Mouse (Mus musculus): ENCODE results near the gene Tenm2. TPM values are rescaled to one million over a fixed set of nuclear protein-coding genes. Genes with fewer than 3 reads are reported as not detected.

Gene Tenm2
- polyA plus RNA-seq, 1 experiment from 2014 or later = 8.6 TPM

DNA sequence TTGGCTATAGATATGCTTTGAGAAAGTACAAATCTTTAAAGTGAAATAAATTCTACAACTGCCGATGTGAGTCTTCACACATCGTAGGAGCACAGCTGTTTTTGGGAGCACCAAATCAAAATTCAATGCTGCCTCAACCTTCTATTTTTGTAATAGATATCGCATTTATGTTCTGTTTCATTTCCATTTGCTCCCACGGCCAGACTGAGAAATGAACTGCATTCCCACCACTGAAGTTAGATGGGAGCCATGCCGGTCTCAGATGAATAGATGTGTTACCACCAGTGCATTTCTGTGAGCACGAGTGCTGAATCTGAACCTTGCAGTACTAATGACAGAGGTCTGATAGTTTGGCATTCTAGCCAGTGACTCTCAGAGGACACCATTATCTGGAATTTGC is 58.3 kb downstream of the Tenm2 start:
- Histone ChIP-seq H3K36me3 (no peaks in the 10 kb centered on the region), H3K4me2 (replicated peaks) (no peak overlapping the region), H3K27ac (no peak overlapping the region), H3K9me3 (no peaks in the 10 kb centered on the region), H3K4me3 (no peak overlapping the region), H3K27me3 (replicated peaks) (no peaks in the 10 kb centered on the region), H3K9ac (no peak overlapping the region), H3K4me1 (no peaks in the 10 kb centered on the region)
- no peak for ATAC-seq (ENCODE audit: low FRiP score, low read depth)
- 90% methylated on average over 6 of the region's 6 CpGs for WGBS

- H3K36me3 ChIP-seq = no peaks in the 10 kb centered on the region
- H3K4me3 ChIP-seq = no peak overlapping the region
- H3K4me1 ChIP-seq = no peaks in the 10 kb centered on the region
- no peak overlapping the region for H3K9ac ChIP-seq
- no peaks in the 10 kb centered on the region for H3K9me3 ChIP-seq
- no peak for ATAC-seq (ENCODE audit: low FRiP score, low read depth)
- no peak overlapping the region for H3K4me2 ChIP-seq (replicated peaks)
- 53% methylated on average over 13 of the region's 13 CpGs for WGBS
- H3K27ac ChIP-seq = no peak overlapping the region
- no peaks in the 10 kb centered on the region for H3K27me3 ChIP-seq (replicated peaks)
Measured at GRCm38 (mm10) chr11:37153933-37154880, 81.6 kb downstream of the Tenm2 start.

DNA sequence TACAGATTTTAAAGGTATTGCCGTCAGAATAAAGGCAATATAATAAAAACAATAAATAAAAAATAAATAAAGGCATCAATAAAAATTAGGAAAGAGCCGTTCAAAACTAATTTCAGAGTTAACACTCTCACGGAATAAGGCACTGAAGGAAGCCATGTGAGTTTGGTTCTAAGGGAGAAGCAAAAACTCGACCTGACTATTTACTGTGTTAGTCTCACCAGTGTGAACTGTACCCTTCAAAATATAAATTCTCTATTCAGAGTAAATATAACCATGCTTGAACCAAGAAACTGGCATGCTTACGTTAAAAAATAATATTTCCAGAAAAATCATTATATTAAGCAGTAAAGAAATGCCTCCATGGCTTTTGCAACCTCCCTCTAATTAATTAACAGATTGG is 82.4 kb downstream of the Tenm2 start:
- H3K9me3 ChIP-seq = no peaks in the 10 kb centered on the region
- no peak for ATAC-seq (ENCODE audit: low FRiP score, low read depth)
- H3K36me3 ChIP-seq = no peaks in the 10 kb centered on the region
- no peaks in the 10 kb centered on the region for H3K4me1 ChIP-seq
- 75% methylated on average over 5 of the region's 5 CpGs for WGBS
- H3K9ac ChIP-seq = no peak overlapping the region
- no peak overlapping the region for H3K27ac ChIP-seq
- no peak overlapping the region for H3K4me3 ChIP-seq
- H3K4me2 ChIP-seq (replicated peaks) = no peak overlapping the region
- H3K27me3 ChIP-seq (replicated peaks) = no peaks in the 10 kb centered on the region

DNA sequence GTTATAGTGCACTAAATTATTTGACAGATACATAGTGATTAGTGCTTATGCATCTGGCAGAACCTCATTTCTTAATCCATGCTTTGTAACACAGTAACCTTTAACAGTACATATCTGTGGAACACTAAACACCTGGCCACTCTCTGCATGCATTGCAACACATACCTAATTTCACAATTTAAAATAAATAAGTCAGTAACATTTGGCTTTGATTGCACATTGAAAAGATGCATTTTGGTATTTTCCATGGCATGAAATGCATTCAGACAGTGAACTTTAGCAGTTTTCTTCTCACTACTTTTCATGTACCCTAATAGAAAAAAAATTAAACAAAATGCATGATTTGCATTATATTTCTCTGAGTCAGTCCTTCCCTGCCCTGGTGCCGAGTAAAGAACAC is 85.8 kb downstream of the Tenm2 start:
- Histone ChIP-seq H3K4me2 (replicated peaks) (no peak overlapping the region), H3K27me3 (replicated peaks) (no peaks in the 10 kb centered on the region), H3K4me3 (no peak overlapping the region), H3K9me3 (no peaks in the 10 kb centered on the region), H3K9ac (no peak overlapping the region), H3K4me1 (no peaks in the 10 kb centered on the region), H3K36me3 (no peaks in the 10 kb centered on the region), H3K27ac (no peak overlapping the region)
- no peak for ATAC-seq (ENCODE audit: low FRiP score, low read depth)
- 80% methylated on average over 1 of the region's 1 CpGs for WGBS

GRCm38 (mm10) chr11:37143996-37144395 is 91.8 kb downstream of the Tenm2 start:
- no peaks in the 10 kb centered on the region for H3K9me3 ChIP-seq
- ATAC-seq (ENCODE audit: low FRiP score, low read depth) = no peak
- no peak overlapping the region for H3K9ac ChIP-seq
- no peaks in the 10 kb centered on the region for H3K27me3 ChIP-seq (replicated peaks)
- H3K27ac ChIP-seq = no peak overlapping the region
- no peak overlapping the region for H3K4me3 ChIP-seq
- no peak overlapping the region for H3K4me2 ChIP-seq (replicated peaks)
- 88% methylated on average over 6 of the region's 6 CpGs for WGBS
- no peaks in the 10 kb centered on the region for H3K36me3 ChIP-seq
- no peaks in the 10 kb centered on the region for H3K4me1 ChIP-seq

GRCm38 (mm10) chr11:37143478-37143877 is 92.3 kb downstream of the Tenm2 start:
- H3K36me3 ChIP-seq = no peaks in the 10 kb centered on the region
- no peaks in the 10 kb centered on the region for H3K27me3 ChIP-seq (replicated peaks)
- WGBS = 93% methylated on average over 2 of the region's 2 CpGs
- H3K4me3 ChIP-seq = no peak overlapping the region
- no peaks in the 10 kb centered on the region for H3K9me3 ChIP-seq
- no peak overlapping the region for H3K27ac ChIP-seq
- no peak for ATAC-seq (ENCODE audit: low FRiP score, low read depth)
- no peak overlapping the region for H3K4me2 ChIP-seq (replicated peaks)
- no peaks in the 10 kb centered on the region for H3K4me1 ChIP-seq
- H3K9ac ChIP-seq = no peak overlapping the region

DNA sequence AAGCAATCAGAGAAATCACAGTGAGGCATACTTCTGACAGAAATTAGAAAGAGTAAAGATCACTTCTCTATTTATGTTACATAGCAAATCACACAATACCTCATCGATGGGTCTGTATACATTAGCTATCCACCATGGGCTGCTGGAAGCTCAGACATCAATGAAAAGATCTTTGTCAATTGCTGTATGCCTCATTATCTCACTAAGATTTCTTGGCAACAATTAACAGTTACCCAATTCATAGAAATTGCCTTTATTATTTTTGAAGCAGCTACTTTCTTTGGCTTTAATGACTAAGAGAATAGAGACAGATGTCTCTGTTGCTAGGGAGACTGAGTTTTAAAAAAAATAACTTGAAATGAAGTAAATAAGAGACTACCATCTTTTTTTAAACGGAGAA is 106.9 kb downstream of the Tenm2 start:
- no peak overlapping the region for H3K27ac ChIP-seq
- ATAC-seq (ENCODE audit: low FRiP score, low read depth) = no peak
- H3K4me1 ChIP-seq = no peaks in the 10 kb centered on the region
- H3K9ac ChIP-seq = no peak overlapping the region
- 56% methylated on average over 2 of the region's 2 CpGs for WGBS
- H3K27me3 ChIP-seq (replicated peaks) = no peaks in the 10 kb centered on the region
- no peak overlapping the region for H3K4me3 ChIP-seq
- no peaks in the 10 kb centered on the region for H3K9me3 ChIP-seq
- H3K4me2 ChIP-seq (replicated peaks) = no peak overlapping the region
- no peaks in the 10 kb centered on the region for H3K36me3 ChIP-seq

DNA sequence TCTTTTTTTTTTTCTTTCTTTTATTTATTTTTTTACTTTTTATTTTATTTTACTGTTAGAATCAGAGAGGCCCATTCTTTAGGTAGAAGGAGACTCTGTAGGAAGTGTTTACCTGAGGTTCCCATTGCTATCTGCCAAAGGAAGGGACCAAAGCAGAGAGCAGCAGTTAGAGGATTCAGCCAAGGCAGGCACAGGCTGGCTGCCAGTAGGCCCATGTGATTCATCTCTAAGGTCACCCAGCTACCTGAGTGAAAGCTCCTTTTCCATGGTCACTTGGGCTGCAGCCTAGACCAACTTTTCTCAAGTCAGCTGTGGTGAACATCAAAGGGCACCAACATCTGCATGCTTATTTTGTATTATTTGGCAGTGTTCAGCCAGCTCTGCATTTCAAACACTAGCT is 117.7 kb downstream of the Tenm2 start:
- H3K27me3 ChIP-seq (replicated peaks) = no peaks in the 10 kb centered on the region

DNA sequence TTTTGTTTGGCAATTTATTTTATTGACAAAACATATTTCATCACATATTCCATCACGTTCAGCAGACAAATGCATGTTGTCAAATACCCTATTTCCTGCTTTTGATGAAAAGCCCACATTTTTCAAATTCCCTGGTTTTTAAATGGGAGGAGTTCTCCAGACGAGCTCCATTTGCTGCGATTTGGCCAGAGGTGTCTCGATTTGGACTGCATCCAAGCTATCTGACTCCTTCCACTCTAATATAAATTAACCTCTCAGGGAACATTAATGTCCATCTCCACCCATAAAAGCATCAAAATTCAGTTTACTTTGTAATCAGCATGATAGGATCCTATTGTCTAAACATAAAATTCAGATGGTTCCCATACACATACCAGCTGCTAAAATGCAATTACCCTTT is 120.6 kb downstream of the Tenm2 start:
- Histone ChIP-seq H3K4me2 (replicated peaks) (no peak overlapping the region), H3K36me3 (no peaks in the 10 kb centered on the region), H3K27me3 (replicated peaks) (no peaks in the 10 kb centered on the region), H3K9ac (no peak overlapping the region), H3K27ac (no peak overlapping the region), H3K4me3 (no peak overlapping the region), H3K4me1 (no peaks in the 10 kb centered on the region), H3K9me3 (no peaks in the 10 kb centered on the region)
- ATAC-seq (ENCODE audit: low FRiP score, low read depth) = no peak
- 61% methylated on average over 4 of the region's 4 CpGs for WGBS

More for the DNA sequence above, 117.7 kb downstream of the Tenm2 start:
- Histone ChIP-seq H3K9ac (no peak overlapping the region), H3K36me3 (no peaks in the 10 kb centered on the region), H3K27ac (no peak overlapping the region), H3K4me1 (no peaks in the 10 kb centered on the region), H3K4me2 (replicated peaks) (no peak overlapping the region), H3K9me3 (no peaks in the 10 kb centered on the region), H3K4me3 (no peak overlapping the region)
- ATAC-seq (ENCODE audit: low FRiP score, low read depth) = no peak

GRCm38 (mm10) chr11:37107069-37107468 is 128.7 kb downstream of the Tenm2 start:
- H3K4me3 ChIP-seq = no peak overlapping the region
- no peak overlapping the region for H3K9ac ChIP-seq
- H3K4me1 ChIP-seq = no peaks in the 10 kb centered on the region
- ATAC-seq (ENCODE audit: low FRiP score, low read depth) = no peak
- H3K4me2 ChIP-seq (replicated peaks) = no peak overlapping the region
- H3K36me3 ChIP-seq = no peaks in the 10 kb centered on the region
- no peaks in the 10 kb centered on the region for H3K9me3 ChIP-seq
- no peaks in the 10 kb centered on the region for H3K27me3 ChIP-seq (replicated peaks)
- WGBS = 77% methylated on average over 2 of the region's 2 CpGs
- H3K27ac ChIP-seq = no peak overlapping the region

DNA sequence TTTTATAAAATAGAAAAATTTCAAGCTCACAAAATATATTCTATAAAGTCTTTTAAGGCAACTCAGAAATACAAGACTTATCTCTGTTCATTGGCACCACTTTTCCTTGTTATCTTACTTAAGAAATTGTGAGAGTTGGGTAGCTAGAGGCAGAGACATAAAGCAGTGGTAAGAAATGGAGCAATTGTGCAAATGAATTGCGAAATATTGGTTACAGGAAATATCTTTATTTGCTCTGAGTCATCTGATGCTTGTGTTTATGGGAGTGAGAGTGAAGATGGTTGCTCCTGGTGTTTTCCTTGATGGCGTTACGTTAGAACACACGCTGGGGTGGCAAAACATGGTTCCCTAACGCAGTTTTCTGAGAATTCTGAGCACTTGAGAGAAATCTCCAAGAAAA is 156.4 kb downstream of the Tenm2 start:
- Histone ChIP-seq H3K27me3 (replicated peaks) (no peaks in the 10 kb centered on the region), H3K9me3 (no peaks in the 10 kb centered on the region), H3K4me3 (no peak overlapping the region), H3K36me3 (no peaks in the 10 kb centered on the region), H3K9ac (no peak overlapping the region), H3K27ac (no peak overlapping the region), H3K4me1 (no peaks in the 10 kb centered on the region), H3K4me2 (replicated peaks) (no peak overlapping the region)
- 88% methylated on average over 5 of the region's 5 CpGs for WGBS
- no peak for ATAC-seq (ENCODE audit: low FRiP score, low read depth)

DNA sequence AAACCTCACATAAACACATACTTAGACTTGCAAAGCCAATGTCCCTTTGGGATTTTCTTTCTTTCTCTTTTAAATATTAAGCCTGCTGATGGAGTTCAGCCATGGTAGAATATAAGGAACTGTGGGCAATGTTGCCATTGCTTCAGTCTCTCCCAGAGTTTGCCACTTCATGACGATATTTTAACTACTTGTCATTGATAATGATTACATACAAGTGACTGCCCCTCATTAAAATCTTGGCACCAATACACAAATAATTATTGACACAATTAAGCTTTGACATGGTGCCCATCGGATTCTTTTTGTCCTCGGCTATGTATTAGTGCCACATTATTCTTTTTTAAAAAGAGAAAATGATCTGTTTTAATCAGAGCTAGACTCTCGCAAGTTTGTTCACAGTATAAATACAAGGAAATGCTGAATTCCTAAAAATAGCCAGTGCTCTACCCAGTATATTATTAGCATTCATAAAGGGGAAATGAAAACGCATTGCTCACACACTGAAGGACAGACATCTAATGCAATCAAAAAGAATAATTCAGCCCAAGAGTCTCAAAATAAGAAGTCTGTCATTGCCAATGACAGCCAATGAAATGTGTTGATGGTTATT is 158.7 kb downstream of the Tenm2 start:
- 84% methylated on average over 5 of the region's 5 CpGs for WGBS
- no peak overlapping the region for H3K9ac ChIP-seq
- ATAC-seq (ENCODE audit: low FRiP score, low read depth) = no peak

GRCm38 (mm10) chr11:37075349-37075748 is 160.4 kb downstream of the Tenm2 start:
- Histone ChIP-seq H3K36me3 (no peaks in the 10 kb centered on the region), H3K9me3 (no peaks in the 10 kb centered on the region), H3K4me3 (no peak overlapping the region), H3K9ac (no peak overlapping the region), H3K4me2 (replicated peaks) (no peak overlapping the region), H3K4me1 (no peaks in the 10 kb centered on the region), H3K27me3 (replicated peaks) (no peaks in the 10 kb centered on the region), H3K27ac (no peak overlapping the region)
- no peak for ATAC-seq (ENCODE audit: low FRiP score, low read depth)
- 89% methylated on average over 10 of the region's 10 CpGs for WGBS

More for the DNA sequence above, 158.7 kb downstream of the Tenm2 start:
- no peak overlapping the region for H3K4me3 ChIP-seq
- no peaks in the 10 kb centered on the region for H3K27me3 ChIP-seq (replicated peaks)
- H3K4me2 ChIP-seq (replicated peaks) = no peak overlapping the region
- H3K9me3 ChIP-seq = no peaks in the 10 kb centered on the region
- H3K36me3 ChIP-seq = no peaks in the 10 kb centered on the region
- no peaks in the 10 kb centered on the region for H3K4me1 ChIP-seq
- H3K27ac ChIP-seq = no peak overlapping the region
